Mouse (Mus musculus) liver, embryonic 15.5 days (tissue): ENCODE results near the gene Vmn1r185. TPM values are rescaled to one million over a fixed set of nuclear protein-coding genes. Genes with fewer than 3 reads are reported as not detected.
"Not testable (repeated sequence)": the region's sequence is repeated elsewhere in the genome, so short reads cannot be mapped to it uniquely, and the experiment has no call there.

Source experiments
- ATAC-seq: fragments of 200-750 bp; cut with Nextera tagmentation; 2 replicates; pipeline ENCODE4 v1.8.0; 2017; ENCODE audit warnings: moderate number of reproducible peaks, mild to moderate bottlenecking, moderate library complexity; ENCODE audit not compliant: insufficient read depth
- H3K27ac ChIP-seq: fragments of 300-500 bp; sonication (generic); replicated peaks from 2 replicates; pipeline ENCODE4 v1.5.1; 2015; ENCODE audit warnings: mild to moderate bottlenecking, inconsistent platforms
- H3K27me3 ChIP-seq: fragments of 300-500 bp; sonication (generic); 2 replicates; pipeline ENCODE4 v1.6.1; 2015; ENCODE audit warnings: mild to moderate bottlenecking, inconsistent platforms
- H3K36me3 ChIP-seq: fragments of 300-500 bp; sonication (generic); replicated peaks from 2 replicates; pipeline ENCODE4 v1.6.1; 2015; ENCODE audit warnings: moderate library complexity, mild to moderate bottlenecking, inconsistent platforms
- H3K4me1 ChIP-seq: fragments of 300-500 bp; sonication (generic); replicated peaks from 2 replicates; pipeline ENCODE4 v1.6.1; 2015; ENCODE audit warnings: inconsistent platforms
- H3K4me2 ChIP-seq: fragments of 300-500 bp; sonication (generic); 2 replicates; pipeline ENCODE4 v1.6.1; 2015; ENCODE audit warnings: moderate library complexity, mild to moderate bottlenecking, inconsistent platforms
- H3K4me3 ChIP-seq: fragments of 300-500 bp; sonication (generic); replicated peaks from 2 replicates; pipeline ENCODE4 v1.5.1; 2015; ENCODE audit warnings: mild to moderate bottlenecking, inconsistent platforms
- H3K9ac ChIP-seq: fragments of 300-500 bp; sonication (generic); 2 replicates; pipeline ENCODE4 v1.6.1; 2015; ENCODE audit warnings: moderate library complexity, mild to moderate bottlenecking, inconsistent platforms
- H3K9me3 ChIP-seq: fragments of 300-500 bp; sonication (generic); replicated peaks from 2 replicates; pipeline ENCODE4 v1.6.1; 2016; ENCODE audit warnings: inconsistent platforms
- WGBS: fragments of 180-500 bp; shearing (Covaris S2); methylation state at CpG from one replicate; pipeline ENCODE4 v1.1.7; 2015; ENCODE audit warnings: mixed read lengths; ENCODE audit not compliant: insufficient replicate concordance; 5-methylcytosine and 5-hydroxymethylcytosine counted together
- polyA plus RNA-seq: library from polyadenylated mRNA; unstranded; fragments of >200 nt; fragmentation: Nextera tagmentation; extraction: Ambion mirVana; gene quantifications from 2 replicates; pipeline ENCODE4 v1.2.1, GENCODE M21; 2015

The Vmn1r185 gene
- polyA plus RNA-seq: not detected in 2 replicates

GRCm38 (mm10) chr7:26618364-26618763 is at the start of gene Vmn1r185:
TSS of gene Vmn1r185 (minus strand) at chr7:26618464.
- H3K36me3 ChIP-seq, H3K9me3 ChIP-seq, H3K9ac ChIP-seq, H3K4me1 ChIP-seq, H3K27me3 ChIP-seq, H3K27ac ChIP-seq, H3K4me2 ChIP-seq, H3K4me3 ChIP-seq, ATAC-seq: not testable (repeated sequence)
- 48% methylated on average over 1 of the region's 1 CpGs for WGBS

- 4% methylated on average over 2 of the region's 2 CpGs for WGBS
- not testable (repeated sequence) for H3K9ac ChIP-seq, H3K9me3 ChIP-seq, H3K36me3 ChIP-seq, H3K4me1 ChIP-seq, H3K27ac ChIP-seq, H3K27me3 ChIP-seq, H3K4me2 ChIP-seq, H3K4me3 ChIP-seq, ATAC-seq
Measured at GRCm38 (mm10) chr7:26667466-26667865, 49.2 kb upstream of the Vmn1r185 start.

GRCm38 (mm10) chr7:26666011-26666410 is 47.7 kb upstream of the Vmn1r185 start:
- WGBS: 54% methylated on average over 5 of the region's 5 CpGs
- H3K4me3 ChIP-seq: no peak overlapping the region
- no peak overlapping the region for H3K9ac ChIP-seq
- no peak overlapping the region for H3K27ac ChIP-seq
- no peak overlapping the region for H3K4me2 ChIP-seq
- H3K27me3 ChIP-seq: no peaks in the 10 kb centered on the region
- no peaks in the 10 kb centered on the region for H3K4me1 ChIP-seq
- 0 out of 2 replicates have a peak, but pooled peaks cover 5% of the 10 kb centered on the region for H3K9me3 ChIP-seq
- no peak for ATAC-seq
- H3K36me3 ChIP-seq: no peaks in the 10 kb centered on the region

- Histone ChIP-seq H3K4me2 (no peak overlapping the region), H3K9me3 (no peaks in the 10 kb centered on the region), H3K27me3 (no peaks in the 10 kb centered on the region), H3K4me1 (no peaks in the 10 kb centered on the region), H3K4me3 (no peak overlapping the region), H3K27ac (no peak overlapping the region), H3K9ac (no peak overlapping the region), H3K36me3 (no peaks in the 10 kb centered on the region)
- 40% methylated on average over 1 of the region's 1 CpGs for WGBS
- ATAC-seq: no peak
Measured at GRCm38 (mm10) chr7:26589774-26590173, 28.5 kb downstream of the Vmn1r185 start.

GRCm38 (mm10) chr7:26589077-26589476 is 29.2 kb downstream of the Vmn1r185 start:
- no peaks in the 10 kb centered on the region for H3K36me3 ChIP-seq
- H3K9me3 ChIP-seq: no peaks in the 10 kb centered on the region
- H3K27ac ChIP-seq: no peak overlapping the region
- ATAC-seq: no peak
- no peaks in the 10 kb centered on the region for H3K4me1 ChIP-seq
- H3K9ac ChIP-seq: no peak overlapping the region
- H3K27me3 ChIP-seq: no peaks in the 10 kb centered on the region
- H3K4me3 ChIP-seq: no peak overlapping the region
- H3K4me2 ChIP-seq: no peak overlapping the region

Other genes with a start within 250 kb of the Vmn1r185 start
- not detected in 2 replicates for gene Nlrp9c, start 214.8 kb downstream of the Vmn1r185 start, polyA plus RNA-seq
- not detected in 2 replicates for gene Nlrp4a, start 183.4 kb downstream of the Vmn1r185 start, polyA plus RNA-seq
- gene Nlrp9a, start 83.4 kb downstream of the Vmn1r185 start, polyA plus RNA-seq: not detected in 2 replicates
- gene Cyp2b23, start 68.0 kb upstream of the Vmn1r185 start, polyA plus RNA-seq: not detected in 2 replicates
- not detected in 2 replicates for gene Cyp2b19, start 138.7 kb upstream of the Vmn1r185 start, polyA plus RNA-seq
- not detected in 2 replicates for gene Cyp2g1, start 190.4 kb upstream of the Vmn1r185 start, polyA plus RNA-seq
- gene Cyp2a5, start 216.8 kb upstream of the Vmn1r185 start, polyA plus RNA-seq: 1.1 and 2.1 TPM in 2 replicates